Mouse (Mus musculus): ENCODE results near the gene Suclg2.

Suclg2 gene

DNA sequence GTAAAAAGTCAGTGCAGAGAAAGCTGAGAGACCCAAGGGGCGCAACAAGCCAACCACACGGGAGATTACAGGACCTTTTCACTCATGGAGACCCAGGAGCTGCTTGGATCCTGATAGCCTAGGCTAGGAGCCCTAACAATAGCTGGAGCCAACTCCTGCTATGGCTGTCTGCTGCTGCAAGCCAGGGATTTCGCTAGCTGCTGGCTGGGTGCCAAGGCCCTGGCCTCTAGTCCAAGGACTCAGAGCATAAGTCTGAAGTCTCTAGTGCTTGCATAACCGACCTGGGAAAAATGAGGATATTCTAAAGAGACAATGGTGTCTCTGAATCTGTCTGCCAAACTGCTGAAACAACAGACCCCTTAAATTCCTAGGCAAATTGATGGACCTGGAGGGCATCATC lies 273.6 kb downstream of the Suclg2 start:
- peak; percentile 24 for DNase-seq
